Mouse (Mus musculus) megakaryocyte, adult 5-6 weeks (primary cell): ENCODE data around the gene Elfn1. TPM values are rescaled to one million over a fixed set of nuclear protein-coding genes. Genes with fewer than 3 reads are reported as not detected.
"Not testable (repeated sequence)": the region's sequence is repeated elsewhere in the genome, so short reads cannot be mapped to it uniquely, and the experiment has no call there.

Experiments
- ATAC-seq: 2 replicates; pipeline ENCODE4 v1.8.0; 2016; ENCODE audit warnings: mild to moderate bottlenecking, inconsistent platforms; ENCODE audit not compliant: poor library complexity, severe bottlenecking
- total RNA-seq, 2 experiments: library from RNA; stranded (forward) in 1 of 2; stranded (reverse) in 1 of 2; fragments of 153-499, 151-499 nt in 1 of 2; fragments of 221-1000, 200-1000 nt in 1 of 2; gene quantifications; 2 replicates each; pipeline versions ENCODE4 v1.2.3 to v1.2.4; 2015 to 2017

The Elfn1 gene
- total RNA-seq, 2 experiments from 2014 or later, result not detected

- ATAC-seq, result no peak
These were observed 61.6 kb downstream of the Elfn1 start for GRCm38 (mm10) chr5:139969151-139969948.

- no peak for ATAC-seq
These were observed 62.5 kb downstream of the Elfn1 start for GRCm38 (mm10) chr5:139970186-139970631.

- no peak for ATAC-seq
These were observed 68.8 kb downstream of the Elfn1 start for GRCm38 (mm10) chr5:139976584-139976983.

GRCm38 (mm10) chr5:139977476-139977875, 69.7 kb downstream of the Elfn1 start:
- no peak for ATAC-seq

GRCm38 (mm10) chr5:139978525-139979276, 71.0 kb downstream of the Elfn1 start:
- no peak for ATAC-seq

- no peak for ATAC-seq
These were observed 71.6 kb downstream of the Elfn1 start for GRCm38 (mm10) chr5:139979371-139979770.

GRCm38 (mm10) chr5:139981976-139982375, 74.2 kb downstream of the Elfn1 start:
- no peak for ATAC-seq

- ATAC-seq, result no peak
These were observed 77.5 kb downstream of the Elfn1 start for GRCm38 (mm10) chr5:139985073-139985746.

GRCm38 (mm10) chr5:139991531-139991930, 83.8 kb downstream of the Elfn1 start:
- ATAC-seq, result no peak

GRCm38 (mm10) chr5:139998321-139998720, 90.6 kb downstream of the Elfn1 start:
- ATAC-seq, result not testable (repeated sequence)

GRCm38 (mm10) chr5:139998916-139999315, 91.2 kb downstream of the Elfn1 start:
- no peak for ATAC-seq

- ATAC-seq, result no peak
These were observed 94.8 kb downstream of the Elfn1 start for GRCm38 (mm10) chr5:140002541-140002940.

- ATAC-seq, result no peak
These were observed 99.1 kb downstream of the Elfn1 start for GRCm38 (mm10) chr5:140006861-140007260.

- ATAC-seq, result no peak
These were observed 100.1 kb downstream of the Elfn1 start for GRCm38 (mm10) chr5:140007656-140008522.

- ATAC-seq, result no peak
These were observed 100.7 kb downstream of the Elfn1 start for GRCm38 (mm10) chr5:140008523-140008806.

- no peak for ATAC-seq
These were observed 101.4 kb downstream of the Elfn1 start for GRCm38 (mm10) chr5:140009083-140009655.

GRCm38 (mm10) chr5:140010405-140010804, 102.7 kb downstream of the Elfn1 start:
- ATAC-seq, result no peak

GRCm38 (mm10) chr5:140012286-140012967, 104.7 kb downstream of the Elfn1 start:
- peak; percentile 59 for ATAC-seq

- ATAC-seq, result no peak
These were observed 105.9 kb downstream of the Elfn1 start for GRCm38 (mm10) chr5:140013652-140014051.

GRCm38 (mm10) chr5:140016896-140017295, 109.2 kb downstream of the Elfn1 start:
- no peak for ATAC-seq
